Mouse (Mus musculus): Measurements from ENCODE around the gene Fblim1.

Gene Fblim1

GRCm38 (mm10) chr4:141605861-141606260 lies at the start of gene Fblim1:
Gene Fblim1, minus strand, starts transcription at chr4:141606096.
- DNase-seq: peak; percentile 66

- no peak for DNase-seq
Observed at GRCm38 (mm10) chr4:141654509-141654908, 48.6 kb upstream of the Fblim1 start.

GRCm38 (mm10) chr4:141653813-141654212 lies 47.9 kb upstream of the Fblim1 start:
- no peak for DNase-seq

- DNase-seq: no peak
Observed at GRCm38 (mm10) chr4:141653044-141653443, 47.1 kb upstream of the Fblim1 start.

GRCm38 (mm10) chr4:141651944-141652343 lies 46.0 kb upstream of the Fblim1 start:
- no peak for DNase-seq

GRCm38 (mm10) chr4:141651286-141651685 lies 45.4 kb upstream of the Fblim1 start:
- DNase-seq: no peak

GRCm38 (mm10) chr4:141649244-141649643 lies 43.3 kb upstream of the Fblim1 start:
- no peak for DNase-seq

- DNase-seq: no peak
Observed at GRCm38 (mm10) chr4:141648262-141648661, 42.4 kb upstream of the Fblim1 start.

- no peak for DNase-seq
Observed at GRCm38 (mm10) chr4:141647187-141647586, 41.3 kb upstream of the Fblim1 start.

- DNase-seq: no peak
Observed at GRCm38 (mm10) chr4:141645988-141646387, 40.1 kb upstream of the Fblim1 start.

GRCm38 (mm10) chr4:141643118-141643855 lies 37.4 kb upstream of the Fblim1 start:
- DNase-seq: peak; percentile 86

GRCm38 (mm10) chr4:141641961-141642811 lies 36.3 kb upstream of the Fblim1 start:
- peak; percentile 73 for DNase-seq

GRCm38 (mm10) chr4:141641353-141641771 lies 35.5 kb upstream of the Fblim1 start:
- DNase-seq: peak; percentile 94

GRCm38 (mm10) chr4:141639474-141639873 lies 33.6 kb upstream of the Fblim1 start:
- DNase-seq: no peak

GRCm38 (mm10) chr4:141636693-141637092 lies 30.8 kb upstream of the Fblim1 start:
- DNase-seq: peak; percentile 90

GRCm38 (mm10) chr4:141635991-141636390 lies 30.1 kb upstream of the Fblim1 start:
- no peak for DNase-seq

- no peak for DNase-seq
Observed at GRCm38 (mm10) chr4:141632111-141632873, 26.4 kb upstream of the Fblim1 start.

- no peak for DNase-seq
Observed at GRCm38 (mm10) chr4:141631250-141631649, 25.4 kb upstream of the Fblim1 start.

GRCm38 (mm10) chr4:141630021-141630420 lies 24.1 kb upstream of the Fblim1 start:
- DNase-seq: no peak

GRCm38 (mm10) chr4:141628661-141629060 lies 22.8 kb upstream of the Fblim1 start:
- no peak for DNase-seq

- no peak for DNase-seq
Observed at GRCm38 (mm10) chr4:141627502-141627901, 21.6 kb upstream of the Fblim1 start.

- peak; percentile 10 for DNase-seq
Observed at GRCm38 (mm10) chr4:141625774-141626550, 20.1 kb upstream of the Fblim1 start.

Measured in kidney, adult 11 months (tissue).